Mouse (Mus musculus) hindbrain, embryonic 11.5 days (tissue): Measurements from ENCODE around the gene Ebf4. TPM values are rescaled to one million over a fixed set of nuclear protein-coding genes. Genes with fewer than 3 reads are reported as not detected.

ENCODE experiments used
- ATAC-seq: fragments of 200-750 bp; cut with Nextera tagmentation; 2 replicates; pipeline ENCODE4 v1.8.0; 2017; ENCODE audit warnings: mild to moderate bottlenecking, moderate TSS enrichment, moderate library complexity; ENCODE audit not compliant: low FRiP score
- DNase-seq: peaks from one replicate; pipeline ENCODE4 v3.0.0-alpha.2; 2015; ENCODE audit warnings: low spot score
- H3K27ac ChIP-seq: fragments of 300-500 bp; sonication (generic); 2 replicates; pipeline ENCODE4 v1.5.1; 2014; ENCODE audit warnings: mild to moderate bottlenecking, low read depth, low read length
- H3K27me3 ChIP-seq: fragments of 300-500 bp; sonication (generic); 2 replicates; pipeline ENCODE4 v1.6.1; 2014; ENCODE audit warnings: mild to moderate bottlenecking, low read length, moderate library complexity, mixed read lengths; ENCODE audit not compliant: control insufficient read depth, insufficient read depth
- H3K36me3 ChIP-seq: fragments of 300-500 bp; sonication (generic); 2 replicates; pipeline ENCODE4 v1.6.1; 2014; ENCODE audit warnings: mild to moderate bottlenecking, low read length, moderate library complexity, mixed read lengths; ENCODE audit not compliant: control insufficient read depth, insufficient read depth
- H3K4me1 ChIP-seq: fragments of 300-500 bp; sonication (generic); replicated peaks from 2 replicates; pipeline ENCODE4 v1.6.1; 2014; ENCODE audit warnings: low read length, mixed read lengths; ENCODE audit not compliant: control insufficient read depth, insufficient read depth
- H3K4me2 ChIP-seq: fragments of 300-500 bp; sonication (generic); replicated peaks from 2 replicates; pipeline ENCODE4 v1.6.1; 2014; ENCODE audit warnings: mild to moderate bottlenecking, low read depth, low read length
- H3K4me3 ChIP-seq: fragments of 300-500 bp; sonication (generic); 2 replicates; pipeline ENCODE4 v1.5.1; 2014; ENCODE audit warnings: low read depth, low read length
- H3K9ac ChIP-seq: fragments of 300-500 bp; sonication (generic); 2 replicates; pipeline ENCODE4 v1.6.1; 2014; ENCODE audit warnings: low read depth, low read length
- H3K9me3 ChIP-seq: fragments of 300-500 bp; sonication (generic); 2 replicates; pipeline ENCODE4 v1.6.1; 2016; ENCODE audit warnings: low read length; ENCODE audit not compliant: control insufficient read depth
- WGBS: fragments of 180-500 bp; shearing (Covaris S2); extraction: QIAGEN DNeasy Blood & Tissue Kit; methylation state at CpG from one replicate; pipeline ENCODE4 v1.1.7; 2014; 5-methylcytosine and 5-hydroxymethylcytosine counted together
- polyA plus RNA-seq: library from polyadenylated mRNA; unstranded; fragments of >200 nt; fragmentation: Nextera tagmentation; extraction: Ambion mirVana; gene quantifications from 2 replicates; pipeline ENCODE4 v1.2.1, GENCODE M21; 2014

Gene Ebf4
- polyA plus RNA-seq, 1 experiment from 2014 or later = 1.1 TPM

- Histone ChIP-seq H3K4me3 (no peak overlapping the region), H3K27ac (no peak overlapping the region), H3K4me1 (peaks cover 2% of the 10 kb centered on the region; the same call in 1 of the 2 replicates), H3K27me3 (no peaks in the 10 kb centered on the region), H3K36me3 (no peaks in the 10 kb centered on the region), H3K9ac (no peak overlapping the region), H3K4me2 (no peak overlapping the region), H3K9me3 (no peaks in the 10 kb centered on the region)
- WGBS = 63% methylated on average over 4 of the region's 4 CpGs
- DNase-seq (no peak), ATAC-seq (no peak)
Observed at GRCm38 (mm10) chr2:130289086-130289485, 5.9 kb upstream of the Ebf4 start.

DNA sequence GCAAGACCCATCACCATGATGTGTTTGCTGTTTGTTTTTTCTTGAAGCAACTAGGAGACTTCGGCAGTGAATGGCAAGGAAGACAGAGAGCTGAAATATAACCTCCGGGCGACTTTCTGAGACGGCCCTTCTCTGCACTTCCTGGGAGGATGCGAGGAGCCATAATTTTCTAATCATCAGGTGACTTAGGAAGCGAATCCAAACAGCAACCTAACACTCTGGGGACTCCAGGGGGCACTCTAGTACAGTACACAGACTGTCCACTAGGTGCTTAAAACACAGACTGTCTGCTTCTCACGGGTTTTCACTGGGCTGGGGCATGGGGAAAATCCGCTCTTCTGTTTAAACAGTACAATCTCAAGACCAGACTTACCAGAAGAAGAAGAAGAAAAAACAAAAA lies 3.5 kb upstream of the Ebf4 start:
- Histone ChIP-seq H3K27me3 (peaks cover 7% of the 10 kb centered on the region), H3K27ac (no peak overlapping the region), H3K36me3 (no peaks in the 10 kb centered on the region), H3K4me1 (peaks cover 6% of the 10 kb centered on the region), H3K9ac (no peak overlapping the region), H3K4me3 (no peak overlapping the region), H3K4me2 (no peak overlapping the region), H3K9me3 (no peaks in the 10 kb centered on the region)
- WGBS = 24% methylated on average over 8 of the region's 8 CpGs
- DNase-seq = peak; percentile 79
- no peak for ATAC-seq

DNA sequence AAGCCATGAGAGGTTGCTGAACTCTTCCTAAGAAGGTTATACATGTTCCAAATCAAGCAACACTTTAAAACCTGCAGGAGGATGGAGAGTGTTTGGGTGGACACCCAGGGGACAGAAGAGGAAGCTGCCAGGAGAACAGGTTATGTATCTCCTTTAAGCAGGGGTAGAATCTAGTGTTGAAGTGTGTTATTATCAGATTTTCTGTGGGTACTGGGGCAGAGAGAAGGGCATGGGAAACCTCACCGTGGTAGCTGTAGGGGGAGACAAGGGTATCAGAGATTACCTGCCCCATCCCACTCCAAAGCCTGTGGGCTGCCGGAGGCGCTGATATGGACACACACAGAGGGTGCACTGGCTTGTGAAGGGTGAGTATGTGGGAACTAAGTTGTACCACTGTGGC lies 2.0 kb upstream of the Ebf4 start:
- H3K4me1 ChIP-seq = peaks cover 8% of the 10 kb centered on the region
- ATAC-seq = peak; percentile 4
- DNase-seq = no peak
- no peak overlapping the region for H3K9ac ChIP-seq
- no peak overlapping the region for H3K27ac ChIP-seq
- WGBS = 43% methylated on average over 3 of the region's 3 CpGs
- H3K4me3 ChIP-seq = no peak overlapping the region
- peaks cover 13% of the 10 kb centered on the region for H3K27me3 ChIP-seq
- no peaks in the 10 kb centered on the region for H3K9me3 ChIP-seq
- H3K4me2 ChIP-seq = no peak overlapping the region
- H3K36me3 ChIP-seq = no peaks in the 10 kb centered on the region

- no peak overlapping the region for H3K27ac ChIP-seq
- H3K4me2 ChIP-seq = 0 out of 2 replicates have a peak overlapping the region, but pooled peaks have one; percentile 5
- DNase-seq (peak; percentile 58), ATAC-seq (peak; percentile 66)
- H3K4me3 ChIP-seq = no peak overlapping the region
- WGBS = 6% methylated on average over 4 of the region's 4 CpGs
- no peak overlapping the region for H3K9ac ChIP-seq
- no peaks in the 10 kb centered on the region for H3K36me3 ChIP-seq
- H3K4me1 ChIP-seq = peaks cover 8% of the 10 kb centered on the region
- H3K27me3 ChIP-seq = peaks cover 13% of the 10 kb centered on the region
- H3K9me3 ChIP-seq = no peaks in the 10 kb centered on the region
Observed at GRCm38 (mm10) chr2:130293486-130293885, 1.5 kb upstream of the Ebf4 start.

- Histone ChIP-seq H3K27me3 (peaks cover 13% of the 10 kb centered on the region), H3K9ac (peak overlapping the region; percentile 81), H3K4me1 (peaks cover 8% of the 10 kb centered on the region), H3K36me3 (no peaks in the 10 kb centered on the region), H3K9me3 (no peaks in the 10 kb centered on the region), H3K4me2 (peak overlapping the region; percentile 81), H3K27ac (peak overlapping the region; percentile 68; the same call in 1 of the 2 replicates), H3K4me3 (peak overlapping the region; percentile 76)
- 8% methylated on average over 20 of the region's 20 CpGs for WGBS
- no peak for DNase-seq
- no peak for ATAC-seq
Observed at GRCm38 (mm10) chr2:130294218-130294935, 592 bp upstream of the Ebf4 start.

GRCm38 (mm10) chr2:130295331-130296133 lies 563 bp downstream of the Ebf4 start:
- Histone ChIP-seq H3K4me2 (peak overlapping the region; percentile 81), H3K4me3 (peak overlapping the region; percentile 76), H3K4me1 (peaks cover 8% of the 10 kb centered on the region), H3K27ac (peak overlapping the region; percentile 68), H3K36me3 (no peaks in the 10 kb centered on the region), H3K9ac (peak overlapping the region; percentile 81), H3K27me3 (peaks cover 13% of the 10 kb centered on the region), H3K9me3 (no peaks in the 10 kb centered on the region)
- DNase-seq = peak; percentile 77
- 1% methylated on average over 31 of the region's 99 CpGs for whole genome bisulfite sequencing
- ATAC-seq = peak; percentile 64

- H3K36me3 ChIP-seq = no peaks in the 10 kb centered on the region
- ATAC-seq (no peak; the same call in 1 of the 2 replicates), DNase-seq (peak; percentile 30)
- H3K4me2 ChIP-seq = peak overlapping the region; percentile 81
- no peak overlapping the region for H3K27ac ChIP-seq
- no peaks in the 10 kb centered on the region for H3K9me3 ChIP-seq
- H3K9ac ChIP-seq = peak overlapping the region; percentile 81
- peak overlapping the region; percentile 76 for H3K4me3 ChIP-seq
- H3K4me1 ChIP-seq = peaks cover 8% of the 10 kb centered on the region
- WGBS = 5% methylated on average over 20 of the region's 20 CpGs
- H3K27me3 ChIP-seq = peaks cover 13% of the 10 kb centered on the region
Observed at GRCm38 (mm10) chr2:130296134-130296745, 1.3 kb downstream of the Ebf4 start.

DNA sequence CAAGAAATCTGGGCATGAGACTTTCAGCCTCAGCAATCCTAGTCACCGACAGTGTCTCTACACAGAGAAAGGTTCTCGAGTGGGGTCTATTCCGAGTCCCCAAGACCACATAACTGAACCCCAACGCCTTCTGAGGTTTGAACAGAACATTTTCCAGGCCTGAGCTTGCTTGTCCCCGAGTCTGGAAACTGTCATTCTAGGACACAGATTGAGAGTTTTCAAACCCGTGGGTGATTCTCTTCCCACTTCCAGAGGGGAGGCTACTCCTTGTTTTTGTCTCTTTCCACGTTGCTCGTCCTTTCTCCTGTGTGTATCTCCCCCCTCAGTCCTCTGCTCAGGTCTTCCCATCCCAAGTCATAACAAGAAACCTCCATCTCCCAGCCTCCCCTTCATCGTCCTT lies 2.6 kb downstream of the Ebf4 start:
- WGBS = 74% methylated on average over 9 of the region's 9 CpGs
- Histone ChIP-seq H3K4me2 (no peak overlapping the region), H3K4me1 (peaks cover 8% of the 10 kb centered on the region), H3K27me3 (peaks cover 13% of the 10 kb centered on the region), H3K9ac (no peak overlapping the region), H3K36me3 (no peaks in the 10 kb centered on the region), H3K9me3 (no peaks in the 10 kb centered on the region), H3K4me3 (no peak overlapping the region), H3K27ac (no peak overlapping the region)
- ATAC-seq = no peak
- no peak for DNase-seq
